Mouse (Mus musculus) adrenal gland, postnatal 36 days (tissue): ENCODE results near the gene Fndc3b. TPM values are rescaled to one million over a fixed set of nuclear protein-coding genes. Genes with fewer than 3 reads are reported as not detected.
A peak's percentile ranks its signal among the peaks of the same experiment; 100 is the strongest.

Source experiments
- DNase-seq, 2 experiments: peaks; one replicate each; pipeline ENCODE4 v3.0.0; 2021; ENCODE audit warnings: mixed read lengths in 1 of 2
- total RNA-seq, 2 experiments: library from RNA; stranded (reverse); gene quantifications; 2 replicates each; pipeline ENCODE4 v1.2.3; 2021

The Fndc3b gene
- total RNA-seq, 2 experiments from 2014 or later, result 127 to 174 TPM

GRCm38 (mm10) chr3:27466297-27466901 is 244.7 kb downstream of the Fndc3b start:
- DNase-seq, result peak in 1 of 2 experiments; percentile 38

DNA sequence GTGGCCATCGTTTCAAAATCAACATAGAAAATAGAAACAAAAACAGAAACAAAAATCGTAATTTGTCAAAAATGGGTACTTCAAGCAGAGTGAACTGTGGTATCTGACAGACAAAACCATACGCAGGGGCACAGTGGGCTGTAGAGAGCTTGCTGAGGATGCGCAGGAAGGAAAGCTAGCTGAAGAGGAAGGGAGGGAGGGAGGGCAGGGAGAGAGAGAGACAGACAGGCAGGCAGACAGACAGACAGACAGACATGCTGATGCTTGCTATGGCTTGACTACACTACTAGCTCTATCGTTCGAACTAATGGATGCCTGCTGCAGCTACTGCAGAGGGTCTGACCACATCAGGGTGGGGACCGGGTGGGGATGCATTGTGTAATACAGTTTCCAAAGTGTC is 247.7 kb downstream of the Fndc3b start:
- DNase-seq, result no peak

DNA sequence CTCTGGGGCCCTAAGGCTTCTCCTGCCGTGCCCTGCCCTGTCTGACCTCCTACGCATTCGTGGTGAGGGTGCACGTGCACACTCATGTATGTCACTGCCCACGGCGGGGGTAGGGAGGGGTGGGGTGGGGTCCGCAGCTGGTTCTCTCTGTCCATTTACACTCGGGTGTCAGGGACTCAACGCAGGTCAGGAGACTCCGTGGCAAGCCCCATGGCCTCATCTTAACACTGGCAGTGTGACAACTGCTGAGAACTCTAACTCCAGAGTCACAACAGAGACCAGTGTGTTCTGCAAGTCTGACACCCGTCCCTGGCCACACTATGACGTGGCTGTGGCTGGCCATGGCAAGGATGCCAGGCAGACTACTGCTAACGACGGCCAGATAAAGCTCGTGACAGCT is 248.2 kb downstream of the Fndc3b start:
- no peak for DNase-seq

DNA sequence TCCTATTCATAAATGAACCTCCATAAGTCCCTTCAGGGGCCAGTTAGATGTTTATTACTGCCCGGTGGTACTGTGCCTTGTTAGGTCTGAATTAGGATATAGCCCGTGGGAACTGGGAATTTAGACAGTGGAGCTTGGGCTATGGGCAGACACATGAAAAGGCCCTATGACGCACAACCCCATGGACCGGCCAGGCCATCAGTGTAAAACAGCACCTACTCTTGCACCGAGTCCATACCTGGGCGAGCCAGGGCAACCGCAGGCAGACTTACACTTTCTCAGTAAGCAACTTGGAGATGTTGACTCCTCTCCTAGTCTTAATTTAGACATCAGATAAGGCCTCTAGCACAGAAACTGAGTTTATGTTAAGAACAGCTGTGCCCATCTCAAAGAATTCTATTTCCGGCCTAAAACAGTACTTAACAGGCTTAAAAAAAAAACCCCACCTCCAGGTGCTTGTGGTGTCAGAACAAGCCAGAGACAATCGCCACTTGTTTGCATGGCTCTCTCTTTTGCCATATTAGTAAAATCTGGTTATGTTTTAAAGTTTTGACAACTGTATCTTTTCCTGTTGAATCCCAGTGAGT is 248.7 kb downstream of the Fndc3b start:
- DNase-seq, result no peak

- DNase-seq, result no peak
Measured at GRCm38 (mm10) chr3:27461861-27462260, 249.2 kb downstream of the Fndc3b start.

DNA sequence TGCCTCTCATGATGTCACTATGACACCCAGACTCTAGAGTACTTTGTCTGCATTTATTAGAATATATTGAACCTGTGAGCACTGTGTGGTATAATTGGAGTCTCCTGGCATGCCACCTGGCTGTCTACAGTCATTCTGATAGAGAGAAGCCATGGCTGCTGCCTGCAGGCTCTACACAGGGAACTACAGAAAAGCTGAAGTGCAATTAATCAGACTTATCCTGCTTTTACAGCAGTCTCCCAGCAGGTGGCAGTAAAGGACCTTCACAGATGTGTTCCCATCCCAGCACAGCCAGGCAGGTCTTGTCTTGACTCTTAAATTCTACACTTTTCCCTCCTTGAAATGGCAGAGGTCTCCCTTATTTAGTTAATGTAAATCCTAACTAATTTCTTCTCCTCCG is 250.1 kb downstream of the Fndc3b start:
- DNase-seq, result peak; percentile 73 to 81

GRCm38 (mm10) chr3:27458416-27458815 is 252.7 kb downstream of the Fndc3b start:
- DNase-seq, result no peak

- DNase-seq, result no peak
Measured at GRCm38 (mm10) chr3:27456514-27456913, 254.6 kb downstream of the Fndc3b start.

DNA sequence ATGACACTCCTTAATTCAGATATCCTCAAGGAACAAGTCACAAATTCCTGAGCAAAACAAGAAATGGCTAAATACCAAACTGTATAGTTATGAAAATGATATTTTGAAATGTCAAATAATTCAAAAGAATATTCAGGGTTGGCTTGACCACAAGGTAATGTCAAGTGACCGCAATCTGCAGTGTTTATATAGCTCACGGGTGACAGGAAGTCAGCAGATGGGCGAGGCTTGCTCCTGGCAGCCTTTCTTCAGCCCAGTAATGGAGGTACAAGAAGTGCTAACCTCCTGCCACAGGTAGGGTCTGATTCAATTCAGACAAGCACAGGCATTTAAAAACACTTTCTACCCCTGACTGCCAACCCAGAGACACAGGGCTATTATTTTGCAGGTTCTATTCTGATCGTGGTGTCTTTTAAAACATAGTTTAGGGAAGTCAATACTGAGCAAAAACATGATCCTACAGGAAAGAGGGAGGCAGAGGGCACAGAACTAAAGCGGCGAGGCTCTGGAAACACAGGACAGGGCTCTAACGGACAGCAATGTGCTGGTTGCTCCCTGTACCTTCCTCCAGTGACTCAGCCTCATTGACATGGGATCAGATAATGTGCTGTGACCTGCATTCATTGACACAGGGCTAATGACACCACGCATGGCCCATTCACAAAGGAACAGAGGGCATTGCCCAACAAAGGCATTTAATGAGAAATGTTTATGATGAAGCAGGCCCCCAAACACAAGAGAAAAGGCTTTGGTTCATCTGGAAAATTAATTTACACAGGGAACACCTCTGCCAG is 256.5 kb downstream of the Fndc3b start:
- no peak for DNase-seq

- DNase-seq, result no peak
Measured at GRCm38 (mm10) chr3:27453453-27454098, 257.5 kb downstream of the Fndc3b start.

DNA sequence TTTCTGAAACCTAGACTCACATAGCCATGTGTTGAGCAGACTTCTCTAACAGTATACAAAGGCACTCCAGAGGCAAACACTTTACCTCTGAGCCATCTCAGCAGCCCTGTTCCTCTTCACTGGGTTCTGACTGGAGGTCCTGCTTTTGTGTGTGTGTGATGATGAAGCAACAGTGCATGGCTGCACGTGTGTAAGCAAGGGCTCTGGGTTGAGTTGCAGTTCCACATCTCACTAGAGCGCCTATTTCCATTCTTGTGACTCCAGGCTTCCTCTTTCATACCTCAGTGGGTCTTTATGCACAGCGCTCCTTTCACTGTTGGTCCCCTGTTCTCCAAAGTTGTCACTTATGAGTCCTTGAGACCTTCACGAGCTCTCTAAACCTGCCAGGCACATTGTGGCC is 261.7 kb downstream of the Fndc3b start:
- no peak for DNase-seq

- DNase-seq, result no peak
Measured at GRCm38 (mm10) chr3:27448367-27448766, 262.7 kb downstream of the Fndc3b start.

DNA sequence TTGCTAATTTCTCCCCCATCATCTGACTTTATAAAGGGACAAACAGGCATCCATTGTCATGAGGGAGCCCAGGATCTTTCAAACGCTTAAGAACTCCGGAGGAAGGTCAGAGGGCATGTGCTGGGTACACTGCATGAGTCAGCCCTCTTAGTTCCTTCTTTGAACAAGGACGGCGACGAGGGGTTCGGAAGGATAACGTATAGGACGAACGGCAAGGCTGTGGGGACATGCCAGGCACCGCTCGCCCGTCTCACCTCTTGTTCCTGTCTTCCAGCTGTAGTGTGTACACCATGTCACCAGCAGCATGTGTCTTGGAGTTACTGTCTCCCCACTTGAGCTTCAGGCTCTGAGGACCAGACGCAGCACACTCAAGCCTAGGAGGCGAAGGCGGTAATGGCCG is 271.4 kb downstream of the Fndc3b start:
- no peak for DNase-seq

- no peak for DNase-seq
Measured at GRCm38 (mm10) chr3:27435096-27435620, 275.9 kb downstream of the Fndc3b start.

GRCm38 (mm10) chr3:27432981-27433380 is 278.1 kb downstream of the Fndc3b start:
- no peak for DNase-seq

- DNase-seq, result peak; percentile 80
Measured at GRCm38 (mm10) chr3:27430621-27431263, 280.4 kb downstream of the Fndc3b start.

GRCm38 (mm10) chr3:27427406-27427805 is 283.7 kb downstream of the Fndc3b start:
- DNase-seq, result no peak

DNA sequence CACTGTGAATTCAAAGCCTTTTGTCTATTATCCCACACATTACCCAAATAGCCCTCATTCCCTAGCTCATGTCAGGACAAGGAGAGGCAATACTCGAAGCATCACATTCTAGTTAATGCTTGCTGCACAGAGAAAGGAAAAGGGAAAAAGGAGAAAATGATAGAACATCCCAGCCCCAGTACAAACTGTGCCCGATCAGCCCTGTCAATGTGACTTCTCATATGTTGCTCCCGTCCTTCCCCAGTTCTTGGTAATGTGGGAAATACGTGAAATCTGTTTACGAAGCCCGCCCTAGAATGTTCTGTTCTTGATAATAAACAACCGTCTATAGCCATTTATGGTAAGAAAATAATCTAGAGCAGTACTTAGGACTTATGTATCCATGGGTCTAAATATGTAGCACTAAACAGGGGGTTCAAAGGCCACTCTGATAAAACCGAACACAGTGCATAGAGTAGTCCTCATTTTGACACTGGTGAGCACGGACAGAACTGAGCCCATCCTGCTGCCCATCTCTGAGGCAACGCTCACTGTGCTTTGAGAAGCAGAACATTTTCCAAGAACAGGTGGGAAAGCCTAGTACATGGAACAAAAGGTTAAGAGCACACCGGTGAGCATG is 286.9 kb downstream of the Fndc3b start:
- DNase-seq, result no peak

DNA sequence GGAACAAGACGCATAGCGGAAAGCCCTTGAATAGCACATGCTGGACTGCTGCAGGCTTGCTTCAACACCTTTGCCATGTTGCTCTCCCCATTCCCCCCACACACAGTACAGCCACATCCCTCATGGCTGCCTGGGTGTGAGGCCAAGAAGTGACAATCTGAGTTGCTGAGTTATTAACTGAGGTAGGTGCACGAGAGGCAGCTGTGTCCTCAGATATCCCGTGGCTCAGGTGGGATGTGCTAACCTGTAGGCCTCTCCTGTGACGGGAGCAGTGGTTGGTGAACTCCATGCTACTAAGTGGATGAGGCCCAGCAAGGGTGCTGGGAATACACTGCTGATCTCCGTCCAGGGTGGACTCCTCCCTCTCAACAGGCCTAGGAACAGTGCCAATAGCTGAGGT is 288.6 kb downstream of the Fndc3b start:
- DNase-seq, result no peak

- DNase-seq, result no peak
Measured at GRCm38 (mm10) chr3:27421980-27422379, 289.1 kb downstream of the Fndc3b start.

GRCm38 (mm10) chr3:27418602-27419001 is 292.5 kb downstream of the Fndc3b start:
- no peak for DNase-seq

- no peak for DNase-seq
Measured at GRCm38 (mm10) chr3:27416786-27417185, 294.3 kb downstream of the Fndc3b start.
